Mouse (Mus musculus) thymus, adult 18-20 months (tissue): ENCODE measurements around the gene Fxyd5.

Source experiments
- DNase-seq, 2 experiments: peaks; one replicate each; pipeline ENCODE4 v3.0.0; 2022; ENCODE audit warnings: mixed read lengths in 2 of 2

The Fxyd5 gene

DNA sequence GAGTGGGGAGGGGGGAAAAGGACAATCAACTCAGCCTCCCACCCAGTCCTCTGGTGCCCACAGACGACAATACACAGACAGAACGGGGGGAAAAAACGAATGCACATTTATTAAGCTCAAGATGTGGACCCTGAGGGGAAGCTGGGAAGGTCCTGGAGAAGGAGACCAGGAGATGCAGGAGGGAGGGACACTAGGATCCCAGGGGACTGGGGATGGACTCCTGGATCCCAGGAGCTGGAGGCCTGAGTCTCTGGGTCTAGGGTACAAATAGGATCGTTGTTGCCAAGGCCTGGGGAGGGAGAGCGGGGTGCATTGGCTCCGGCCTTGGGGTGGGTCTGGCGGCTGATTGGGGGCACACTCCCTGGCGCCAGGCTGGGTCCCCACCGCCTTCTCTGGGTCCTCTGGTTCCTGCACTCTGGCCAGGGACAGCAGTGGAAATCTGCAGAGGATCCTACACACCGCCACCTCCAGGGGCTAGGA, at the start of gene Fxyd5:
TSS of gene Fxyd5 (minus strand) at position 51 of the 480 bp plus-strand sequence.
- DNase-seq = no peak

GRCm38 (mm10) chr7:31089721-31090120, 47.4 kb upstream of the Fxyd5 start:
- no peak for DNase-seq

DNA sequence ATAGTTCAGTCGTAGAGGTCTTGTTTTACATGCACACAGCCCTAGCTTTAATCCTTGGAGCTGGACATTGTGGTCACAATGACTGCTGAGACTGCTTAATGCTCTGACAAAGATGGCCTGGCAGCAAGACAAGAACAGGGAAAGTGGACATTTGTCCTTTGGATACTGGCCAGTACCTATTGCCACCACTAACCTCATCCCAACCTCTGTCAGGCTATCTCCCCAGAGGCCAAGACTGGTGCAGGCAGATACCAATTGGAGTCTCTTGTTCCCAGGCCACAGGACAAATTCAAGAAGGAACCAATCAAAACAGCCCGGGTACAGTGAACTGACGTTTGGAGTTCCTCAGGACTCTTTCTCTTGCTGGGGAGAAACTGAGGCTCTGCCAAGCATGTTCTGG, 45.9 kb upstream of the Fxyd5 start:
- no peak for DNase-seq

DNA sequence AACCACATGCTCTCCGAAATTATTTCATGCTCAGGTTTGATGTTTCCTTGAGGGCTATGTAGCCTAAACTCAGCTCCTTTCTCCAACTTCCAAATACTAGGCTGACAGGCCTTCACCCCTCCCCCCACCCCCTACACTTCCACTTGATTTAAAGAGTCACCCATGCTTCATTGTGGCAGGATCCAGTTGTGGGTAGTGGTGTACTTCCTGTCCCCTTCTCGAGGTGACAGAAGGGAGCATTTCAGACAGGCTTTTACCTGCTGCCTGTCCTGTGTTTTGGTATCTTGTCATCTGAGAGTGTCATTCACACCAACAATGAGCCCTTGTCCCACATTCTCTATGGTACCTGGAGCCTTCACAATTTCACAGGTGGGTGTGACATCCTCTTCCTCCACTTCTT, 45.0 kb upstream of the Fxyd5 start:
- no peak for DNase-seq

GRCm38 (mm10) chr7:31086175-31086755, 44.0 kb upstream of the Fxyd5 start:
- no peak for DNase-seq

DNA sequence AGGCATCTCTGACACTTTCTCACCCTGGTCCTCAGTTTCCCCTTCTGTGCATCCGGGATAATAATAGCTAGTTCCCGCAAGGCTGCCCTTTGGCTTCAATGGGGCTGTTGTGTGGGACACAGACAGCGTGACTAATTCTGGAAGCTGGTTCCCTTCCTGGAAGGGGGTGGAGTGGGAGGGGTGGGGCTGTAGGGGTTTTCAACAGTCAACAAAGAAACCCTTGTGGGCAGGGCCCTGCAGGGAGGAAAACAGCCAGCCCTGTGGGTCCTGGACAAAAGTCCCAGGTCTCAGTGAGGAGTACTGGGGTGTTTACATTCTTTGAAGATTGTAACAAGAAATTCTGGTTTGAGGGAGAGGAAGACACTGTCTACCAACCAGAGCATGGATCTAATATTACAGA, 42.9 kb upstream of the Fxyd5 start:
- no peak for DNase-seq

GRCm38 (mm10) chr7:31084140-31084539, 41.9 kb upstream of the Fxyd5 start:
- DNase-seq = no peak

- no peak for DNase-seq
Observed at GRCm38 (mm10) chr7:31082831-31083588, 40.7 kb upstream of the Fxyd5 start.

DNA sequence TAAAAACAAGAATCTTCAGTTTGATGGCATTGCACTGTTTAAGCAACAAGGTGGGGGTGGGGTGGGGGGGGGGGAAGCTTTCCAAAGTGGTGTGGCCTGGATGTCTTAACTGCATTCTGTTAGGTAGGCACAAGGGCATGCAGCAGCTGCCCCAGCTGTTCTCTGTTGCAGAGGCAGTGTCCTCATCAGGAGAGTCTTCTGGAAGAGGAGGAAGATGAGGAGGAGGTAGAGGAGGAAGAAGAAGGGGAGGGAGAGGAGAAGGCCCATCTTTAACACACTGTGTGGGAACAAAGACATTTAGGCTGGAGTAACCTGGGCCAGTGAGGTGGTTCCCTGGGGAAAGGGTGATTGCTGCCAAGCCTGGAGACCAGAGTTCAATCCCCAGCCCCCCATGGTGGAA, 39.8 kb upstream of the Fxyd5 start:
- no peak for DNase-seq

GRCm38 (mm10) chr7:31081106-31081505, 38.8 kb upstream of the Fxyd5 start:
- no peak for DNase-seq

DNA sequence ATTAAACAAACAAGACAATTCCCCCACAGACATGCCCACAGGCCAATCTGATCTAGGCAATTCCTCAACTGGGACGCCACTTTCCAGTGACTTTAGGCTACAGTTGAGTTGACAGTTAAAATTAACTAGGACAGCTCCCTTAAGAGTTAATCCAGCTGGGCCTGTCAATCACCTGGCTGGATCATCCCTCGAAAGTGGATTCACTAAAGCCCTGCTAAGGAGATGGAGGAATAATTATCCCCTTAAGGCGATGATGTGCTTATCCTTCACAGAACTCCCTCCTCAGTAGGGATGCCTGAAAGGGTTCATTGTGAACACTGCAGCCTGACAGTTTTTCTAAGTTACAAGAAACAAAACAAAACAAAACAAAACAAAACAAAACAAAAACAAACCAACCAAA, 38.3 kb upstream of the Fxyd5 start:
- DNase-seq = no peak

GRCm38 (mm10) chr7:31079670-31080069, 37.4 kb upstream of the Fxyd5 start:
- DNase-seq = no peak

GRCm38 (mm10) chr7:31077885-31078445, 35.7 kb upstream of the Fxyd5 start:
- DNase-seq = no peak

DNA sequence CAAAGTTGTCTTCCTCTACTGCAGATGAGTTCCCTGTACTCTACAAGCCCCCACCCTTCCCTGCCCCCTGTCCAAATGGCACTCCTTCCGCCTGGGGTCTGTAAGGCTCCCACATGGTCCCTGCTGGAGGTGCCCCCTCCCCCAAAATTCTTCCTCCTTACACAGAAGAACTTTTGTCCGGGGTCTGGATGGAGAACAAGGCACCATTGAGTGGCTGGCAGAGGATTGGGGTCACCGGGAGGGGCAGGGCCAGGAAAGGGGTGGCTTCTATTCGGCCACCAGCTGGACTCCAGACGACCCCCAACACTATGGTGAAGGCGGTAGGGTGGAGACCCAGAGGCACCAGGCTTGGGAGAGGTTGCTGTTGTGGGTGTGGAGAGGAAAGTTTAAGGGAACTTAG, 35.2 kb upstream of the Fxyd5 start:
- DNase-seq = no peak

- no peak for DNase-seq
Observed at GRCm38 (mm10) chr7:31076492-31076891, 34.2 kb upstream of the Fxyd5 start, which contains the start of gene Fxyd3. Gene Fxyd3, minus strand, starts transcription at chr7:31076704.

DNA sequence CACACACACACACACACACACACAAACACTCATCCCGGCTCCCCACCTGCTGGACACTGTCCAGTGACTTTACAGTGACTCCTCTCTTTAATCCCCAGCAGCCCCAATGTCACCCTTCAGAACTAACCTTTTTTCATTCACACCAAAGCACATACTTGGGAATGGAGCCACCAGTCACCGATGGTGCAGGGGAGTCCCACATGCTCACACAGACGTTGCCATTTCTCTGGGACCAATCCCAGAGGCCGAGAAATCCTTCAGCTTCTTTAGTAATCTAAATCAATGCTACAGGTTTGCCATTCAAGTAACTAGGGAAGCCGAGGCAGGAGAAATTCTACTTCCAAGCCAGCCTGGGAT, 32.4 kb upstream of the Fxyd5 start:
- no peak for DNase-seq

- no peak for DNase-seq
Observed at GRCm38 (mm10) chr7:31074061-31074712, 31.9 kb upstream of the Fxyd5 start.

GRCm38 (mm10) chr7:31073546-31073945, 31.3 kb upstream of the Fxyd5 start:
- DNase-seq = no peak

DNA sequence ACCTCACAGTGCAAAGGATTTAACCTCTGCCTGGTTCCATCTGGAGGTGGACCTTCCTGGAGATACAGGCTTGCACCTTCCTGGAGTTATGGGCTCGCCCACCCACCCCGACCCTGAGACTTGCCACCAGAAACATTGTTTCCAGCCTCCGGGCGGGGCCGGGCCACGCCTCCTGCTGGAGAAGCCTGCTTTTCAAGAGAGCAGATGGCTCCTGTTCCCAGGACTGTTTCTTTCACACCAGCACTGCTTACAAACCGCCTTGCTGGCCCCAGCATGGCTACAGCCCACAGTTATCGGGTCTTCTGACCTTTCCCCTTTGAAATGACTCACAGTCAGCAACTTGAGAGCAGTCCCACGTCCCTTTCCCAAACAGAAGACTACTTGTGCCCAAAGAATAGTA, 30.0 kb upstream of the Fxyd5 start:
- DNase-seq = no peak

DNA sequence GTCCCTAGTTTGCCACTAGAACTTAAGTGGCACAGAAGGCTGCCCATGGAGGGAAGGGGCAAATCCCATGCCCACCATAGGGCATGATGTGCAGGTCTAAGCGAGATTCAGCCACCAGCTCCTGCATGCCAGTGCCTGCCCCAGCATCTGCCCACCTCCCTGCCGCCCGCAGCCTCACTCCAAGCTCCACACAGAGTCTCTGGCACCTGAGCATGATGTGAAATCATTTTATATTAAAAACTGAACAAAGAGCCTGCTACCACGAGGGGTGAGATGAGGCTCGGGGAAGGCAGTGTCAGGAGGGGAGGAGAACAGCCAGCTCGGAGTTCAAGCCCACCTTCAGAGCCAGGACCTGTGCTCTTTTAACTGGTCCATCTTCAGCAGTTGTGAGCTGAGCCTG, 28.0 kb upstream of the Fxyd5 start:
- no peak for DNase-seq

GRCm38 (mm10) chr7:31069491-31069890, 27.2 kb upstream of the Fxyd5 start:
- DNase-seq = no peak

- no peak for DNase-seq
Observed at GRCm38 (mm10) chr7:31067836-31068235, 25.6 kb upstream of the Fxyd5 start.

- no peak for DNase-seq
Observed at GRCm38 (mm10) chr7:31063074-31063560, 20.8 kb upstream of the Fxyd5 start.

- no peak for DNase-seq
Observed at GRCm38 (mm10) chr7:31060621-31061010, 18.3 kb upstream of the Fxyd5 start.
